Mouse (Mus musculus) embryo, embryonic 11 days (tissue): Measurements from ENCODE around the gene Vmn2r94.

Source experiments
- DNase-seq: peaks from one replicate; pipeline ENCODE4 v3.0.0-alpha.2; 2015

Gene Vmn2r94

GRCm38 (mm10) chr17:18277656-18278055 is at the start of gene Vmn2r94:
Gene Vmn2r94, minus strand, starts transcription at chr17:18277756.
- no peak for DNase-seq

GRCm38 (mm10) chr17:18323031-18323430 is 45.5 kb upstream of the Vmn2r94 start:
- DNase-seq, result no peak

DNA sequence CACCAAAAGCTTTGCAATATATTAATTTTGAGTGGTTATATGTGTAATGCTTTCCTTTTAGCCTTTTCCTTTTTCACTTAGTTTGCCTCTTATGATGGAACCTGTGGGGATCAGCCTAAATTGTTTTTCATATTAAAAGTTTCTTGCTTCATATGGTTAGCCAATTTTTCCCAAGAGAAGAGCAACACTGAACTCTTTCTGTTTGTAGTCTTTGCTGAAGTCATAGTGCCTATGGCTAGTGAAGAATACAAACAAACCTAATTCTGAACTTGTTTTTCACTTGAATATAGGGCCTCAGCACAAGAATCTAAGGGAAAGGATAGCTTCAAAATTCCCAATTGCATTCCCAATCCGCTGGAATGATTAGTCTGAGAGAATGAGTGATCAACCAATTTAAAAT is 20.2 kb upstream of the Vmn2r94 start, which contains the start of gene Vmn2r93:
Gene Vmn2r93, plus strand, starts transcription at position 301 of the 400 bp plus-strand sequence.
- no peak for DNase-seq

DNA sequence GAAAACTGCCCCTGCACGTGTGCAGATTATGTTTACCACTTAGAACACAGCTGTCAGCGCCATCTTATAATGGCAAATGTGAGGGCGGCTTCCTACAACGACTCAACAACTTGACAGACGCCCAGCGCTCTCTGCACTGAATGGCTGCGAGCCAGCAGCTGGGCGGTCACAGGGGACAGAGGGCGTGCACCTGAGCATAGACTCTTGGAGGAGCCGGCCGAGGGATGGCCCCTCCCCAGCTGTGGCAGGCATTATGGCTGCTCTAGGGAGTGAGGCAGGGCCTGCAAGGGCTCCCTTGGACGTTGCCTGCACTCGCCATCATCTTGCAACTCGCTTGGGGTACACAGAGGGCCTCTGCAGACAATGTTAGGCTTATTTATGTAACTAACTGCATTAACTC is 40.6 kb downstream of the Vmn2r94 start:
- no peak for DNase-seq

DNA sequence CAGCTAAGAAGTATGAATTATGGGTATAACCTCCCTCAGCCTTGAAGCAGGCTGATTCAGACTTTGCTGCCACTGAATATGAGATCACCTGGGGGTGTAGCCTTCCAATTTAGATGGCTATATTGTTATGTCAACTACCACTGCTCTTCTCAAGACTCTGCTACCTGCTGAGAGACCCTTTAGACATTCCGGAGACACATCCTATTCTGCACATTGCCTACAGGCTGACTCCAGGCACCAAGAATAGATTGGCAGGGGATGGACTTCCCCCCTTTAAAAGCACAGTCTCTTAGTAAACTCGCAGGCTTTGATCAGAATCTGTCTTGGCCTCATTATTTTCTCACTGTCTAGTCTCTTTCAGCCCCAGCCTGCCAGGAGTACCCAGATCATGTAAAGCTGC is 45.6 kb downstream of the Vmn2r94 start:
- DNase-seq, result no peak

DNA sequence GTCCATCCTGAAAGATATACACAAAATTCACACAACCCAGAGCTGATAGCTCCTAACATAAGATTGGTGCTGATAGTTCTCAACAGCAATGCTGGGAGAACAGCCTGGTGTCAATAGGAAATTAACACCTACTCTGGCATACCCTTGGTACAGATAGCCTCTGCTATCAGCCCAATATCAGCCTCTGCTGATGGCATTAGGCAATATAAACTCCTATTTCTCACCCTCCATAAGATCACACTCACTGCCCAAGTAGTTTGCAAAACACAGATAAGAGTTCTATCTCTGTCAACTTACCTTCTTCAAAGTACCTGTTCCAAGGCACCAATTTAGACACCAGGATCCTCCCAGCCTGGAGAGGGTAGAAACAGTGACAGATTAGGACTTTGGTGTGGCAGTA is 56.3 kb downstream of the Vmn2r94 start:
- no peak for DNase-seq
